Mouse (Mus musculus) E14TG2a.4 (cell line): ENCODE data around the gene Tm4sf5.

Source experiments
- CTCF ChIP-seq: conservative IDR thresholded peaks from 2 replicates; pipeline ENCODE4 v1.5.1; 2014; ENCODE audit warnings: low read length
- NANOG ChIP-seq: IDR thresholded peaks from 2 replicates; pipeline ENCODE4 v1.6.1; 2014; ENCODE audit warnings: borderline replicate concordance, low read length, mixed read lengths
- POU5F1 ChIP-seq: IDR thresholded peaks from 2 replicates; pipeline ENCODE4 v1.6.1; 2014; ENCODE audit warnings: low read length, borderline replicate concordance

DNA sequence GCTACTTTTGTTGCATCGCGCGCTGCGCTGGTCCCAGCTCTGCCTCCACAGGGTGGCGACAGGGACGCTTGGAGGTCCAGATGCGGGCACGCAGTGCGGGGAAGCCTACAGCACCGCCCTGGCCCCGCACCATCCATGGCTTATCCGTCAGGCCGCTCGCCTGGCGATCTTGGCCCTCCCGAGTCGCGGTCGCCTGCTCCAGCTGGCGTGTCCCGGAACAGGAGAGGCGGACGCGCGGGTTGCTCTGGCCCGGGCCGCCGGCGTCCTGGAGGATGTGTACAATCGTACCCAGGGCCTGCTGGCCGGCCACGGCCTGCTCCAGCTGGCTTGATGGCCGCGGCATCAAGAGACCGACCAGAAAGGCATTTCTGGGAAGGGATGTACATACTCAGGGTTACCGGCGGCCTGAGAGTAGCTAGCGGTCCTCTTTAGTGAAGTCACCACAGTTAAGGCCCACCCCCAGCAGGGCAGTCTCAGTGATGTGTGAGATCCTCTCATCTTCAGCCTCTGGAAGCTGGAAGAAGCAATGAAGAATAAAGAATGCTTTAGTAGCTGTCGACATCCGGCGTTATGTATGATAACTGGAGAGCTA lies 15.2 kb downstream of the Tm4sf5 start:
- no peak for TF ChIP-seq CTCF
- no peak for TF ChIP-seq POU5F1
- no peak for TF ChIP-seq NANOG
